Mouse (Mus musculus) small intestine, adult 2 months (tissue): Measurements from ENCODE around the gene Selenop.

Source experiments
- CTCF ChIP-seq: fragments of 200-500 bp; IDR thresholded peaks from 2 replicates; pipeline ENCODE4 v1.5.1; 2012; ENCODE audit warnings: low read depth, mild to moderate bottlenecking, control low read depth, inconsistent platforms, low read length, moderate library complexity, mixed read lengths; ENCODE audit not compliant: insufficient replicate concordance, insufficient read length; ENCODE audit errors: extremely low read depth
- POLR2A ChIP-seq: fragments of 200-500 bp; IDR thresholded peaks from 2 replicates; pipeline ENCODE4 v1.6.1; 2012; ENCODE audit warnings: low read depth, mild to moderate bottlenecking, control low read depth, inconsistent platforms, low read length, moderate library complexity

GRCm38 (mm10) chr15:3269496-3269895, 1.1 kb downstream of the Selenop start:
- TF ChIP-seq CTCF (no peak), POLR2A (no peak)
